Mouse (Mus musculus): ENCODE results near the gene Piezo1.

- TF ChIP-seq CTCF (IDR thresholded peaks at IDR 0.05; ENCODE audit: borderline replicate concordance, insufficient read depth, low read length), result peak; percentile 99
- TF ChIP-seq POLR2A (IDR thresholded peaks at IDR 0.05; ENCODE audit: low read depth, low read length), result peak; percentile 94
These were observed at the start of gene Piezo1 for GRCm38 (mm10) chr8:122551265-122552051.
